Mouse (Mus musculus): Measurements from ENCODE around the gene Megf11. TPM values are rescaled to one million over a fixed set of nuclear protein-coding genes. Genes with fewer than 3 reads are reported as not detected.

The Megf11 gene
- polyA plus RNA-seq, 1 experiment, result not detected

GRCm38 (mm10) chr9:64621499-64622296 is 236.3 kb downstream of the Megf11 start:
- Histone ChIP-seq H3K4me3 (ENCODE audit: insufficient read depth, low read depth, low read length) (no peak overlapping the region), H3K4me1 (ENCODE audit: control insufficient read depth, insufficient read depth, insufficient read length, low read length) (no peaks in the 10 kb centered on the region), H3K27ac (replicated peaks; ENCODE audit: low read depth, low read length) (no peak overlapping the region)

- Histone ChIP-seq H3K4me3 (ENCODE audit: insufficient read depth, low read depth, low read length) (no peak overlapping the region), H3K4me1 (ENCODE audit: control insufficient read depth, insufficient read depth, insufficient read length, low read length) (no peaks in the 10 kb centered on the region), H3K27ac (replicated peaks; ENCODE audit: low read depth, low read length) (no peak overlapping the region)
These were observed 237.9 kb downstream of the Megf11 start for GRCm38 (mm10) chr9:64623361-64623760.

GRCm38 (mm10) chr9:64624536-64624935 is 239.1 kb downstream of the Megf11 start:
- no peak overlapping the region for H3K27ac ChIP-seq (replicated peaks; ENCODE audit: low read depth, low read length)
- H3K4me3 ChIP-seq (ENCODE audit: insufficient read depth, low read depth, low read length), result no peak overlapping the region
- H3K4me1 ChIP-seq (ENCODE audit: control insufficient read depth, insufficient read depth, insufficient read length, low read length), result no peaks in the 10 kb centered on the region

GRCm38 (mm10) chr9:64629802-64630201 is 244.4 kb downstream of the Megf11 start:
- Histone ChIP-seq H3K27ac (replicated peaks; ENCODE audit: low read depth, low read length) (no peak overlapping the region), H3K4me3 (ENCODE audit: insufficient read depth, low read depth, low read length) (no peak overlapping the region), H3K4me1 (ENCODE audit: control insufficient read depth, insufficient read depth, insufficient read length, low read length) (no peaks in the 10 kb centered on the region)

GRCm38 (mm10) chr9:64633169-64633568 is 247.7 kb downstream of the Megf11 start:
- H3K4me1 ChIP-seq (ENCODE audit: control insufficient read depth, insufficient read depth, insufficient read length, low read length), result no peaks in the 10 kb centered on the region
- no peak overlapping the region for H3K27ac ChIP-seq (replicated peaks; ENCODE audit: low read depth, low read length)
- no peak overlapping the region for H3K4me3 ChIP-seq (ENCODE audit: insufficient read depth, low read depth, low read length)

GRCm38 (mm10) chr9:64636111-64636510 is 250.7 kb downstream of the Megf11 start:
- Histone ChIP-seq H3K4me3 (ENCODE audit: insufficient read depth, low read depth, low read length) (no peak overlapping the region), H3K4me1 (ENCODE audit: control insufficient read depth, insufficient read depth, insufficient read length, low read length) (no peaks in the 10 kb centered on the region), H3K27ac (replicated peaks; ENCODE audit: low read depth, low read length) (no peak overlapping the region)

GRCm38 (mm10) chr9:64636961-64637360 is 251.5 kb downstream of the Megf11 start:
- Histone ChIP-seq H3K27ac (replicated peaks; ENCODE audit: low read depth, low read length) (no peak overlapping the region), H3K4me3 (ENCODE audit: insufficient read depth, low read depth, low read length) (no peak overlapping the region), H3K4me1 (ENCODE audit: control insufficient read depth, insufficient read depth, insufficient read length, low read length) (no peaks in the 10 kb centered on the region)

GRCm38 (mm10) chr9:64638250-64638649 is 252.8 kb downstream of the Megf11 start:
- Histone ChIP-seq H3K4me3 (ENCODE audit: insufficient read depth, low read depth, low read length) (no peak overlapping the region), H3K4me1 (ENCODE audit: control insufficient read depth, insufficient read depth, insufficient read length, low read length) (no peaks in the 10 kb centered on the region), H3K27ac (replicated peaks; ENCODE audit: low read depth, low read length) (no peak overlapping the region)

GRCm38 (mm10) chr9:64639664-64640063 is 254.2 kb downstream of the Megf11 start:
- H3K4me3 ChIP-seq (ENCODE audit: insufficient read depth, low read depth, low read length), result no peak overlapping the region
- no peak overlapping the region for H3K27ac ChIP-seq (replicated peaks; ENCODE audit: low read depth, low read length)
- no peaks in the 10 kb centered on the region for H3K4me1 ChIP-seq (ENCODE audit: control insufficient read depth, insufficient read depth, insufficient read length, low read length)

GRCm38 (mm10) chr9:64644129-64644528 is 258.7 kb downstream of the Megf11 start:
- H3K4me3 ChIP-seq (ENCODE audit: insufficient read depth, low read depth, low read length), result no peak overlapping the region
- no peak overlapping the region for H3K27ac ChIP-seq (replicated peaks; ENCODE audit: low read depth, low read length)
- no peaks in the 10 kb centered on the region for H3K4me1 ChIP-seq (ENCODE audit: control insufficient read depth, insufficient read depth, insufficient read length, low read length)

- Histone ChIP-seq H3K27ac (replicated peaks; ENCODE audit: low read depth, low read length) (no peak overlapping the region), H3K4me1 (ENCODE audit: control insufficient read depth, insufficient read depth, insufficient read length, low read length) (no peaks in the 10 kb centered on the region)
These were observed 260.0 kb downstream of the Megf11 start for GRCm38 (mm10) chr9:64645462-64645861.

GRCm38 (mm10) chr9:64649393-64649792 is 264.0 kb downstream of the Megf11 start:
- H3K4me1 ChIP-seq (ENCODE audit: control insufficient read depth, insufficient read depth, insufficient read length, low read length), result no peaks in the 10 kb centered on the region
- no peak overlapping the region for H3K27ac ChIP-seq (replicated peaks; ENCODE audit: low read depth, low read length)
- no peak overlapping the region for H3K4me3 ChIP-seq (ENCODE audit: insufficient read depth, low read depth, low read length)

More at GRCm38 (mm10) chr9:64645462-64645861, 260.0 kb downstream of the Megf11 start:
- H3K4me3 ChIP-seq (ENCODE audit: insufficient read depth, low read depth, low read length), result no peak overlapping the region

- Histone ChIP-seq H3K4me3 (ENCODE audit: insufficient read depth, low read depth, low read length) (no peak overlapping the region), H3K4me1 (ENCODE audit: control insufficient read depth, insufficient read depth, insufficient read length, low read length) (no peaks in the 10 kb centered on the region)
These were observed 264.5 kb downstream of the Megf11 start for GRCm38 (mm10) chr9:64649892-64650291.

GRCm38 (mm10) chr9:64651181-64651580 is 265.8 kb downstream of the Megf11 start:
- no peak overlapping the region for H3K4me3 ChIP-seq (ENCODE audit: insufficient read depth, low read depth, low read length)
- H3K4me1 ChIP-seq (ENCODE audit: control insufficient read depth, insufficient read depth, insufficient read length, low read length), result no peaks in the 10 kb centered on the region
- no peak overlapping the region for H3K27ac ChIP-seq (replicated peaks; ENCODE audit: low read depth, low read length)

More at GRCm38 (mm10) chr9:64649892-64650291, 264.5 kb downstream of the Megf11 start:
- H3K27ac ChIP-seq (replicated peaks; ENCODE audit: low read depth, low read length), result no peak overlapping the region

- no peaks in the 10 kb centered on the region for H3K4me1 ChIP-seq (ENCODE audit: control insufficient read depth, insufficient read depth, insufficient read length, low read length)
- H3K27ac ChIP-seq (replicated peaks; ENCODE audit: low read depth, low read length), result no peak overlapping the region
These were observed 266.3 kb downstream of the Megf11 start for GRCm38 (mm10) chr9:64651689-64652088.

GRCm38 (mm10) chr9:64652138-64652537 is 266.7 kb downstream of the Megf11 start:
- Histone ChIP-seq H3K4me3 (ENCODE audit: insufficient read depth, low read depth, low read length) (no peak overlapping the region), H3K27ac (replicated peaks; ENCODE audit: low read depth, low read length) (no peak overlapping the region), H3K4me1 (ENCODE audit: control insufficient read depth, insufficient read depth, insufficient read length, low read length) (no peaks in the 10 kb centered on the region)

More at GRCm38 (mm10) chr9:64651689-64652088, 266.3 kb downstream of the Megf11 start:
- no peak overlapping the region for H3K4me3 ChIP-seq (ENCODE audit: insufficient read depth, low read depth, low read length)

Measured in brown adipose tissue, adult 24 weeks (tissue).